Mouse (Mus musculus): ENCODE measurements at regions not wholly inside any gene's neighbourhood (a gene's known extent, or its start where the extent isn't known, plus 50 kb on each side); places are given as distances from the start of the nearest gene placed in this dataset.

- TF ChIP-seq CTCF (IDR thresholded peaks at IDR 0.05; ENCODE audit: extremely low read depth, insufficient read depth, insufficient read length, insufficient replicate concordance) (no peak), POLR2A (IDR thresholded peaks at IDR 0.05; ENCODE audit: low read depth, low read length) (no peak)
- no peak for DNase-seq (ENCODE audit: low read depth in 1 of 2, low spot score in 2 of 2)
- H3K4me3 ChIP-seq (ENCODE audit: extremely low read depth, insufficient read depth, insufficient read length): no peak overlapping the region
- WGBS: 90% methylated on average over 4 of the region's 4 CpGs
- H3K4me1 ChIP-seq (ENCODE audit: control insufficient read depth, insufficient read depth, insufficient read length): no peaks in the 10 kb centered on the region
- H3K27ac ChIP-seq (ENCODE audit: insufficient read depth, low read length): no peak overlapping the region
- H3K27me3 ChIP-seq (ENCODE audit: control insufficient read depth, insufficient read depth, low read length): no peaks in the 10 kb centered on the region
- H3K36me3 ChIP-seq (ENCODE audit: control insufficient read depth, insufficient read depth, low read length): no peaks in the 10 kb centered on the region
These were observed 151.2 kb upstream of the Plxnc1 start for GRCm38 (mm10) chr10:95095847-95096246.

DNA sequence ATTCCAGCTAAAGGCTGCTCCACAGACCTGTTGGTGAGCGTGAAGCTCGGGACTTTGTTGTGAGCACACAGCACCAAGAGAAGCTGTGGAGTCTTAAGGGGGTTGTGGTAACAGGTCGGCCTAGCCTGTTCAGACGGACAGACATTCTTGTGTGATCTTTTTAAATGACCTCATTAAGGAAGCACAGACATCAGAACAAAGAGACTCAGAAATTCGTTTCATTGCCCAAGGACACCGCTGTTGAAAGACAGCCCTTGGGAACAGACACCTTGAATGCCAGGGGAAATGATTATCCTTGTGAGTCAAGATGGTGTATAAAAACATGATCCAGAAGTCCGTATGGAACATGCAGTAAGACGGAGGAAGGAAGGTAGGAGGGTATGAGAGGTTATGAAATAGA lies 150.1 kb upstream of the Plxnc1 start:
- no peak overlapping the region for H3K4me3 ChIP-seq (ENCODE audit: extremely low read depth, insufficient read depth, insufficient read length)
- 87% methylated on average over 8 of the region's 8 CpGs for WGBS
- no peak overlapping the region for H3K27ac ChIP-seq (ENCODE audit: insufficient read depth, low read length)
- H3K27me3 ChIP-seq (ENCODE audit: control insufficient read depth, insufficient read depth, low read length): no peaks in the 10 kb centered on the region
- TF ChIP-seq CTCF (IDR thresholded peaks at IDR 0.05; ENCODE audit: extremely low read depth, insufficient read depth, insufficient read length, insufficient replicate concordance): no peak
- no peak for TF ChIP-seq POLR2A (IDR thresholded peaks at IDR 0.05; ENCODE audit: low read depth, low read length)
- DNase-seq (ENCODE audit: low read depth in 1 of 2, low spot score in 2 of 2): no peak
- H3K36me3 ChIP-seq (ENCODE audit: control insufficient read depth, insufficient read depth, low read length): no peaks in the 10 kb centered on the region
- no peaks in the 10 kb centered on the region for H3K4me1 ChIP-seq (ENCODE audit: control insufficient read depth, insufficient read depth, insufficient read length)

GRCm38 (mm10) chr10:95093266-95093665 lies 148.6 kb upstream of the Plxnc1 start:
- no peak for TF ChIP-seq POLR2A (IDR thresholded peaks at IDR 0.05; ENCODE audit: low read depth, low read length)
- TF ChIP-seq CTCF (IDR thresholded peaks at IDR 0.05; ENCODE audit: extremely low read depth, insufficient read depth, insufficient read length, insufficient replicate concordance): no peak
- Histone ChIP-seq H3K4me3 (ENCODE audit: extremely low read depth, insufficient read depth, insufficient read length) (no peak overlapping the region), H3K27ac (ENCODE audit: insufficient read depth, low read length) (no peak overlapping the region), H3K4me1 (ENCODE audit: control insufficient read depth, insufficient read depth, insufficient read length) (no peaks in the 10 kb centered on the region), H3K36me3 (ENCODE audit: control insufficient read depth, insufficient read depth, low read length) (no peaks in the 10 kb centered on the region), H3K27me3 (ENCODE audit: control insufficient read depth, insufficient read depth, low read length) (no peaks in the 10 kb centered on the region)
- no peak for DNase-seq (ENCODE audit: low read depth in 1 of 2, low spot score in 2 of 2)
- 90% methylated on average over 5 of the region's 5 CpGs for WGBS

DNA sequence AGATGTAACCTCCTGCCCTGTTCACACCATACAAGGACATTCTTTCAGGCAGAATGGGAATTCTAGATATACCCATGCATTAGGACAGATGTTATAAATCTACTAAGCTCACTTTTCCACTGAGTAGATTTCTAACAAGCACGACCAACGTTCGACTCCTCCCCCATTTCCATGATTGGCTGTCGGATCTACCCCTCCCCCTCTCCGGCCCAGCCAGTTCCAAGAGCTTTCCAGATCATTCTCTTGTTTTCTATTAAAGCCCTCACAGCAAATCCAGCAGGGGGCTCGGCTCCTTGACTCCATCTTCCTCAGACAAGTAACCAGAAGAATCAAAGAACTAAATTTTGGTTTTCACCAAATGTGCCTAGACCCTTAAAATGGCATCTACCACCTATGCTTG lies 146.5 kb upstream of the Plxnc1 start:
- Histone ChIP-seq H3K27me3 (ENCODE audit: control insufficient read depth, insufficient read depth, low read length) (no peaks in the 10 kb centered on the region), H3K27ac (ENCODE audit: insufficient read depth, low read length) (no peak overlapping the region), H3K36me3 (ENCODE audit: control insufficient read depth, insufficient read depth, low read length) (no peaks in the 10 kb centered on the region), H3K4me3 (ENCODE audit: extremely low read depth, insufficient read depth, insufficient read length) (no peak overlapping the region), H3K4me1 (ENCODE audit: control insufficient read depth, insufficient read depth, insufficient read length) (no peaks in the 10 kb centered on the region)
- TF ChIP-seq POLR2A (IDR thresholded peaks at IDR 0.05; ENCODE audit: low read depth, low read length) (no peak), CTCF (IDR thresholded peaks at IDR 0.05; ENCODE audit: extremely low read depth, insufficient read depth, insufficient read length, insufficient replicate concordance) (no peak)
- WGBS: 87% methylated on average over 6 of the region's 6 CpGs
- DNase-seq (ENCODE audit: low read depth in 1 of 2, low spot score in 2 of 2): no peak

GRCm38 (mm10) chr10:95090641-95091040 lies 146.0 kb upstream of the Plxnc1 start:
- H3K27ac ChIP-seq (ENCODE audit: insufficient read depth, low read length): no peak overlapping the region
- no peaks in the 10 kb centered on the region for H3K27me3 ChIP-seq (ENCODE audit: control insufficient read depth, insufficient read depth, low read length)
- WGBS: 85% methylated on average over 4 of the region's 4 CpGs
- no peak overlapping the region for H3K4me3 ChIP-seq (ENCODE audit: extremely low read depth, insufficient read depth, insufficient read length)
- no peak for DNase-seq (ENCODE audit: low read depth in 1 of 2, low spot score in 2 of 2)
- TF ChIP-seq POLR2A (IDR thresholded peaks at IDR 0.05; ENCODE audit: low read depth, low read length) (no peak), CTCF (IDR thresholded peaks at IDR 0.05; ENCODE audit: extremely low read depth, insufficient read depth, insufficient read length, insufficient replicate concordance) (no peak)
- H3K36me3 ChIP-seq (ENCODE audit: control insufficient read depth, insufficient read depth, low read length): no peaks in the 10 kb centered on the region
- H3K4me1 ChIP-seq (ENCODE audit: control insufficient read depth, insufficient read depth, insufficient read length): no peaks in the 10 kb centered on the region

DNA sequence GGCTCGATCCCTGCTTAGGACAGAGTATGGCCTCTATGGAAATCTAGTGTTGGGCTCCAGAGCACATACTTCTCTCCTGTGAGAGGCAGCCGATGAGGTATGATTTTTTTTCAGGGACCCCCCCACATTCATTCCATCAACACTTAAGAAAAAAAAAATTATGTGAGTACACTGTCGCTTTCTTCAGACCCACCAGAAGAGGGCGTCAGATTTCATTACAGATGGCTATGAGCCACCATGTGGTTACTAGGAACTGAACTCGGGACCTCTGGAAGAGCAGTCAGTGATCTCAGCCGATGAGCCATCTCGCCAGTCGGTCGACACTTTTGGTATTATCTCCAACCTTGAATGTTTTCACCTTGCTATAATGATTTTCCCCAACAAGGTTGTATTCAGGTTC lies 145.4 kb upstream of the Plxnc1 start:
- Histone ChIP-seq H3K27me3 (ENCODE audit: control insufficient read depth, insufficient read depth, low read length) (no peaks in the 10 kb centered on the region), H3K36me3 (ENCODE audit: control insufficient read depth, insufficient read depth, low read length) (no peaks in the 10 kb centered on the region), H3K4me3 (ENCODE audit: extremely low read depth, insufficient read depth, insufficient read length) (no peak overlapping the region), H3K4me1 (ENCODE audit: control insufficient read depth, insufficient read depth, insufficient read length) (no peaks in the 10 kb centered on the region), H3K27ac (ENCODE audit: insufficient read depth, low read length) (no peak overlapping the region)
- DNase-seq (ENCODE audit: low read depth in 1 of 2, low spot score in 2 of 2): no peak
- 84% methylated on average over 9 of the region's 9 CpGs for WGBS
- no peak for TF ChIP-seq POLR2A (IDR thresholded peaks at IDR 0.05; ENCODE audit: low read depth, low read length)
- TF ChIP-seq CTCF (IDR thresholded peaks at IDR 0.05; ENCODE audit: extremely low read depth, insufficient read depth, insufficient read length, insufficient replicate concordance): no peak

- WGBS: 52% methylated on average over 13 of the region's 13 CpGs
- peak in 1 of 2 experiments; percentile 12 for DNase-seq (ENCODE audit: low read depth in 1 of 2, low spot score in 2 of 2)
- no peaks in the 10 kb centered on the region for H3K36me3 ChIP-seq (ENCODE audit: control insufficient read depth, insufficient read depth, low read length)
- H3K27me3 ChIP-seq (ENCODE audit: control insufficient read depth, insufficient read depth, low read length): no peaks in the 10 kb centered on the region
- no peaks in the 10 kb centered on the region; the same call in 1 of the 2 replicates for H3K4me1 ChIP-seq (ENCODE audit: control insufficient read depth, insufficient read depth, insufficient read length)
- H3K4me3 ChIP-seq (ENCODE audit: extremely low read depth, insufficient read depth, insufficient read length): no peak overlapping the region
- TF ChIP-seq CTCF (IDR thresholded peaks at IDR 0.05; ENCODE audit: extremely low read depth, insufficient read depth, insufficient read length, insufficient replicate concordance) (peak; percentile 53; the same call in 1 of the 2 replicates), POLR2A (IDR thresholded peaks at IDR 0.05; ENCODE audit: low read depth, low read length) (no peak)
- H3K27ac ChIP-seq (ENCODE audit: insufficient read depth, low read length): no peak overlapping the region
These were observed 143.4 kb upstream of the Plxnc1 start for GRCm38 (mm10) chr10:95087864-95088570.
